Mouse (Mus musculus) embryonic stem cell, embryonic (primary cell): ENCODE measurements around the gene Pnck.

Experiments used
- CTCF ChIA-PET, 4 experiments: fragments of 300-600 bp in 2 of 4; fragments of 350-600 bp in 2 of 4; sonication (Branson Sonifier 250); formaldehyde crosslinking; loops; one replicate each; lab custom pipeline; 2022; ENCODE audit warnings: inconsistent platforms in 2 of 4; lab: Charles Lee
- POLR2A ChIA-PET, 4 experiments: fragments of 300-600 bp in 2 of 4; fragments of 350-600 bp in 2 of 4; sonication (Branson Sonifier 250); formaldehyde crosslinking; loops; one replicate each; lab custom pipeline; 2022; ENCODE audit warnings: antibody characterized with exemption in 4 of 4, inconsistent platforms in 1 of 4; lab: Charles Lee

Pnck gene

DNA sequence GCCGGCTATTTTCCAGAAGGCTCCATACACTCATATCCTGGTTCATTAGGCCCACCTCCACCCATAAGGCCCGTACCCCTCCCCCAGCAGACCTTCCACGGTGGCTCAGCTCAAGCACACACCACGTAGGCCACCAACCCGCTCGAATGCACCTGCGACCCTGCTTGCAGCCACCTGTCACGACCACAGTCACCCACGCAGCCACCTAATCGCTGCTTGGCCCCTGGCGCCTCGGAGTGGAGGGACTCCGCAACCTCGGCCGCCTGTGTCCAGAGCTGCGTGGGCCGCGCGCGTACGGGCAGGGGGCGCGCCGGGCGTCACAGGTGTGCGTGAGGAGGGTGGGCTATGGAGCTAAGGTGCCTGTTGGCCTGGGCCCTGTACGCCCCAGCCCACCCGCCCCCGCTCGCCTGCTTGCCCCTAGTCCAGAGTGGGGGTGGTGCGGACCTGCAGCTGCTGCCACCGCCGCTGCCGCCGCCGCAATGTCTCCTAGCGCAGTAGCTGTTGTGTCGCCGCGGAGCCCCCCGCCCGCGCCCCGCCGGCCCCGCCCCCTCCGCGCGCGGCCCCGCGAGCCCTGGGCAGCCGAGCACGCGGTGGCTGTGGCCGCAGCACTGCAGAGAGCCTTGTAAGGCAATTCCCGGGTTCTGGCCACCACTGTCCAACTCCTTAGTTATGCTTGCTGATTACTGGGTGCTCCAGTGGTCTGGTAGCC lies at the start of gene Pnck:
Pnck (minus strand) TSS at position 543 of the 709 bp plus-strand sequence.
- POLR2A ChIA-PET = interaction anchor here in 3 of 4 experiments (0.6 to 1.8 kb wide), 9 partner anchors 9 to 262 kb away, joined by 3 to 9 read pairs (median 3); partner anchors contain the start of genes Abcd1 (in 1 of the 3), Arhgap4 (in 1 of the 3), Bcap31 (in 1 of the 3) and Dusp9 (in 1 of the 3)
- CTCF ChIA-PET = interaction anchor here in 3 of 4 experiments (0.6 to 1.7 kb wide), 8 partner anchors 12 to 201 kb away, joined by 3 to 9 read pairs (median 4); partner anchors contain the start of gene Haus7 (in 1 of the 3)

DNA sequence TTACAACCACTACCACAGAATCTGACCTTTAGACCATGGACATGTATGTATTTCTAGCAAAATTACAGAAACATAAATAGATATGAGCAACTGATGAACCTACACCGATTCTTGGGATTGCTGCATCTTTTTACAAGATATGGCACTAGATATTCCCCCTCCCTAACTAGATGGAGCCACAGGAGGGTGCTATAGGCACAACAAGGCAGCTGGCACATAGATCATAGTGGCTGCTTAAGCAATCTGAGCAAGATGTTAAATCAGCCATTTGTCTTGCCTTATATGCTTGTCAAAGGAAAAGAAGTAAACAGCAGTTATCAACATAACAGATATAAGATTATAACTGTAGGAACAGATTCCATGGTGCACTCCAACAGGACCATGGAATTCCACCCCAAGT lies 40.6 kb upstream of the Pnck start:
- ChIA-PET CTCF (interaction anchor here in 2 of 4 experiments (0.5 to 1.4 kb wide), 2 partner anchors 10 to 15 kb away, joined by 3 to 5 read pairs; no protein-coding TSS in a partner anchor), POLR2A (interaction anchor here (0.6 to 3.1 kb wide), 8 partner anchors 10 to 188 kb away, joined by 3 to 12 read pairs (median 4); partner anchors contain the start of genes Bcap31 (in 2 of the 4) and Abcd1 (in 1 of the 4))

DNA sequence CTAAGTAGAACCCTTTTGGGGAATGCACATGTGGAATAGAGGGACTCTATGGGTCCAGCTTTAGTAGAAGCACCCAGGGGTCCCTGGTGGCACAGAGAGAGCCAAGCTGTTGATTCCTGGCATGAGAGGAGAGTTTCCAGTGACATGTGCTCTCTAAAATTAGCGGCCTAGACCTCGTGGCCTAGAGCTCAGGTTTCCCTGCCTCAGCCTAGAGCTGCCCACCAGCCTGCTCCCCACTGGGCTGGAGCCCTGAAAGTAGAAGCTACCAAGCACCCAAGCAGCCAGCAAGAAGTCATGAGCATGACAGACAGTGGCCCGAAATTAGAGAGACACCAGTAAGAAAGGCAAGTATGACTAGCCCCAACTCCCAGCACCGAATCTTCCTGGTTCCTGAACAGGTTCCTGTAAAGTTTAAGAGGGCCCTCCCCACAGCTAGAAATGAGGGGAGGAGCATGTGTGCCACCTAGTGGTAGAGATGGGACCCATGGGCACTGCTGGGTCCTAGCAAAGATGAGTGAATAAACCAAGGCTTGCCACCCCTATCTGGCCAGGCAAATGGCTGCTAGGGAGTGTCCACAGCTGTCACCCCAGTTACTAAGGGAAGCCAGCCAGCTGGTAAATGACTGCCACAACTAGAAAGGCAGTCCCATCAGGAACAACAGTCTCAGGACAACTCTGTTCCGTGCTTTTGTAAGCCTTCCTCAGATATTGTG lies 31.2 kb upstream of the Pnck start:
- POLR2A ChIA-PET = interaction anchor here in 3 of 4 experiments (0.8 to 4.0 kb wide), 22 partner anchors 10 to 315 kb away, joined by 3 to 26 read pairs (median 3); partner anchors contain the start of genes Abcd1 (in 1 of the 3), Bcap31 (in 1 of the 3), Haus7 (in 1 of the 3) and Idh3g (in 1 of the 3)
- CTCF ChIA-PET = interaction anchor here (0.6 to 1.9 kb wide), 15 partner anchors 9 to 1836 kb away, joined by 3 to 20 read pairs (median 4); partner anchors contain the start of genes Abcd1 (in 1 of the 4), Bcap31 (in 1 of the 4) and Renbp (in 1 of the 4)

DNA sequence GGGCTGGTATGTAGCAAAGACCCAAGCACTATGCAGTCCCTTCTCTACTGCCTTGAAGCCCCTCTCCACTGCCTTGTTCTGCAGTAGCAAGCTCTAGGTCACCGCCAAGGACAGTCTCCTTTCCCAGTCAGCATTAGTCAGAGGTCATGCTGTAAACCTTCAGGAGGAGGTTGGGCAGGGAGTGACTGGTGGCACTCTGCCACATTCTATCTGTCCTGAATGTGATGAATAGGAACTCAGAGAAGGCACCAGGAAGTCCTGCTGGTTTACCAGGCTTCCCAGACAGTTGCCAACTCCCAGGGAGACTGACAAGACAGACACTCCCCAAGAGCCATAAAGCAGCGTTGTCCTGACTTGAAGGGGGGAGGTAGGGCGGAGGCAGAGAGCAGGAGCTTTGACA lies 25.7 kb upstream of the Pnck start:
- POLR2A ChIA-PET = interaction anchor here in 3 of 4 experiments (1.2 to 1.9 kb wide), 14 partner anchors 9 to 245 kb away, joined by 3 to 14 read pairs (median 6); partner anchors contain the start of genes Abcd1 (in 3 of the 3), Bcap31 (in 3 of the 3) and Renbp (in 1 of the 3)
- CTCF ChIA-PET = interaction anchor here in 1 of 4 experiments (1.2 to 1.6 kb wide), 3 partner anchors 14 to 632 kb away, joined by 3 to 5 read pairs (median 5); no protein-coding TSS in a partner anchor

DNA sequence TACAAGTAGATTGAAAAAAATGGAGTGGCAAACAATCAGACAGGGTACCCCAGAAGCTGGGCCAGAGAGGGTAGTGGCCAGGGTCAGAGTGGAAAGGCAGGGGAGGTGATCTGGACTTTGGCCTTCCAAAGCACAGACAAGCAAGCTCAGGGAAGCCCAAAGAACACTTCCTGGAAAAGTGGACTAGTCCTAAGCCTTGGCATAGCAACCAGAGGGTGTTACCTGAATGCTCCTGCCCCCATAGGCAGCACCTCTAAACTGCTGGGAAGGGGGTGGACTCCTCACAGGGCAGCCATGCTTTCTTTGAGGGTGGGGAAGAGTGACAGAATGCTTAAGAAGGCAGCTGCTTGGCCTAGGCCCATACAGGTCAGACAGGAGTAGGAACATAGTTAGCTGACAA lies 25.1 kb upstream of the Pnck start:
- ChIA-PET POLR2A (interaction anchor here (0.9 to 1.9 kb wide), 17 partner anchors 10 to 585 kb away, joined by 3 to 14 read pairs (median 5); partner anchors contain the start of genes Abcd1 (in 3 of the 4), Bcap31 (in 3 of the 4), Renbp (in 1 of the 4) and Rpl10 (in 1 of the 4)), CTCF (interaction anchor here in 1 of 4 experiments (0.8 to 1.6 kb wide), 5 partner anchors 13 to 631 kb away, joined by 3 to 7 read pairs (median 5); no protein-coding TSS in a partner anchor)

DNA sequence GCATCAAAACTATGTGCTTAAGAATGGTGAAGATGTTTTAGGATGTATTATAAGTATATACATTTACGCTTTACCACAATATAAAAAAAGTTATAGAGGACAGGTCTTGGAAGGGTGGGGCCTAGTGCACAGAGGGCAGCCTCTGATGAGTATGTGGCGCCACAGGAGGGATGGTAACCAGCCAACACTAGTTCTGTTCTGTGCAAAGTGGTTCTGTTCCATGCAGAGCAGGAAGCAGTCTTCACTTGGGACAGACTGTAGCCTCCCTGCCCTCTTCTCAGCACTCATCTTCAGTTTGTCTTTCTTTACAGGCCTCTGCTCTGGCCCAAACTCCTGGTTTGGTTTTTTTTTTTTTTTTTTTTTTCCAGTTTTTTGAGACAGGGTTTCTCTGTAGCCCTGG lies 24.2 kb upstream of the Pnck start:
- POLR2A ChIA-PET = interaction anchor here (0.6 to 2.4 kb wide), 9 partner anchors 9 to 586 kb away, joined by 3 to 14 read pairs (median 4); partner anchors contain the start of genes Abcd1 (in 1 of the 4), Bcap31 (in 1 of the 4) and Rpl10 (in 1 of the 4)

DNA sequence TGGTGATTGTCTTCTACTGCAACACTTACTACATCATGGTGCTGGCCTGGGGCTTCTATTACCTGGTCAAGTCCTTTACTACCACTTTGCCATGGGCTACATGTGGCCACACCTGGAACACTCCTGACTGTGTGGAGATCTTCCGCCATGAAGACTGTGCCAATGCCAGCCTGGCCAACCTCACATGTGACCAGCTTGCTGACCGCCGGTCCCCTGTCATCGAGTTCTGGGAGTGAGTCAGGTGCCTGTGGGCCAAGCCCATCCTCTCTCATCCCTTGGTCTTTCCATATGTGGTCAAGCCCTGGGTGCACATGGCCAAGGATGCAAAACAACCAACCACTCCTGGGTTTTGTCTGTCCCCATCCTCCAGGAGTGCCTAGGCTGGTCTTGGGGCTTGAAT lies 16.8 kb upstream of the Pnck start:
- ChIA-PET CTCF (interaction anchor here in 2 of 4 experiments (1.0 to 1.1 kb wide), 2 partner anchors 14 to 100 kb away, joined by 3 read pairs; no protein-coding TSS in a partner anchor), POLR2A (interaction anchor here in 3 of 4 experiments (0.7 to 2.9 kb wide), 5 partner anchors 11 to 254 kb away, joined by 3 to 12 read pairs (median 3); partner anchors contain the start of gene Renbp (in 1 of the 3))

More for the DNA sequence above, 24.2 kb upstream of the Pnck start:
- CTCF ChIA-PET = interaction anchor here in 1 of 4 experiments (0.8 to 1.1 kb wide), 2 partner anchors 24 to 61 kb away, joined by 3 to 7 read pairs; no protein-coding TSS in a partner anchor

DNA sequence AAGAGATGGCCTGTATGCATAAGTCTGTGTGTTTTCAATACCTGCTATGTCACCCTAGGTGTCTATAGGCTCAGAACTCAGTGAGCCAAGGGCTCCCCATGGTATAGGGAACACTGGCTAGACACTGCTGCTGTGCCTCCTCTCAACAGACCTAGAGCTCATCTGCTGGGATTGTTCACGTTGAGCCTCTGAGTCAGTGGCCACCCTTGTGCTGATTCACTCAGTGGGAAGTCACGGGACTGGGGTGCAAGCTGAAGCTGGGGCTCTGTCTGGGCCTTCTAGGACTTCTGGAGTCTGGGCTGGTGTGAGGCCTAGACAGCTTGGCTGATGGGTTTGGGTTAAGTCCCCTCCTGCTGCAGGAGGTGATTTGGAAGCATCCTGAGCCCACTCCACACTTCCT lies 15.3 kb upstream of the Pnck start:
- ChIA-PET CTCF (no interaction called here), POLR2A (interaction anchor here (0.5 to 2.9 kb wide), 13 partner anchors 8 to 410 kb away, joined by 3 to 12 read pairs (median 4); partner anchors contain the start of genes Abcd1 (in 2 of the 4), Bcap31 (in 2 of the 4), Renbp (in 1 of the 4) and Xlr3c (in 1 of the 4))

DNA sequence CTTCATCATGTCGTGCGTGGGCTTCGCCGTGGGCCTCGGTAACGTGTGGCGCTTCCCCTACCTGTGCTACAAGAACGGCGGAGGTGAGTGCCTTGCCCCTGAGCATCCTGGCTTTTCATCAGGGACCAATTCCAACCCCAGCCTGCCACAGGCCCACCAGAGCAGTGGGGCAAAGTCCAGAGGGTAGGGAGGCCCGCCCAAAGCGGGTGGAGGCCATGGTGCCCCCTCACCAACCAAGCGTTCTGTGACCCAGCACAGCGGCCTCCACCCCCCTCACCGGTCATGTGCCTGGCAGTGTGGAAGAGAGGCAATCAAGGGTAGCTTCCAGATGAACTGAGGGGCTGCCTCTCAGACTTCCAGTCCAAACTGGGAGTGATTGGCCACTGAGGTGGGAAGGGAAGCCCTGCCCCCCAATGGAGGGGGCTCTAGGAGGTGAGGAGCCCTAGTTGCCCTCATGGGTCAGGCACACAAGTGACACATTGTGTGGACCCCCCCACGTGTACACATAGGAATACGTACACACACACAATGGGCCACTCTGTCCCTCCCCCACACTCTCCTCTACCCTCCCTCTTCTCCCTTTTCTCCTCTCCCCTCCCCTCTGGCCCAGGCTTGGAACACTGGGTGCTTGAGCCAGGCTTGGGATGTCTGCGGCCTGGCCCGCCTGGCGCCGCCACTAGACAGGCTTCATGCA lies 14.2 kb upstream of the Pnck start:
- ChIA-PET CTCF (interaction anchor here in 1 of 4 experiments (1.0 kb wide), 1 partner anchor 42 kb away, joined by 3 read pairs; the partner anchor contains the start of gene Bcap31), POLR2A (interaction anchor here in 3 of 4 experiments (0.7 to 2.9 kb wide), 11 partner anchors 9 to 241 kb away, joined by 3 to 12 read pairs (median 5); partner anchors contain the start of genes Abcd1 (in 1 of the 3) and Bcap31 (in 1 of the 3))

DNA sequence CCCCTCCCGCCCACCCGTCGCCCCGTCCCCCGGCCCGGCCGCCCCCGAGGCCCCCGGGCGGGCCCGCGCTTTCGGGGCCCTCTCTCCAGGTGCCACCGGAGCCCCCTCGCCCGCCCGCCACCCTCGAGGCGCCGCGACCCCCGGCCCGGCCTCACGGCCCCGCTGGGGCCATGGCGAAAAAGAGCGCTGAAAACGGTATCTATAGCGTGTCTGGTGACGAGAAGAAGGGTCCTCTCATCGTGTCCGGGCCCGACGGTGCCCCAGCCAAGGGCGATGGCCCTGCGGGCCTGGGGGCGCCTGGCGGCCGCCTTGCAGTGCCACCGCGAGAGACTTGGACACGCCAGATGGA lies 13.7 kb upstream of the Pnck start:
- ChIA-PET CTCF (no interaction called here), POLR2A (interaction anchor here in 1 of 4 experiments (1.4 to 2.9 kb wide), 4 partner anchors 9 to 242 kb away, joined by 5 to 12 read pairs (median 7); no protein-coding TSS in a partner anchor)

DNA sequence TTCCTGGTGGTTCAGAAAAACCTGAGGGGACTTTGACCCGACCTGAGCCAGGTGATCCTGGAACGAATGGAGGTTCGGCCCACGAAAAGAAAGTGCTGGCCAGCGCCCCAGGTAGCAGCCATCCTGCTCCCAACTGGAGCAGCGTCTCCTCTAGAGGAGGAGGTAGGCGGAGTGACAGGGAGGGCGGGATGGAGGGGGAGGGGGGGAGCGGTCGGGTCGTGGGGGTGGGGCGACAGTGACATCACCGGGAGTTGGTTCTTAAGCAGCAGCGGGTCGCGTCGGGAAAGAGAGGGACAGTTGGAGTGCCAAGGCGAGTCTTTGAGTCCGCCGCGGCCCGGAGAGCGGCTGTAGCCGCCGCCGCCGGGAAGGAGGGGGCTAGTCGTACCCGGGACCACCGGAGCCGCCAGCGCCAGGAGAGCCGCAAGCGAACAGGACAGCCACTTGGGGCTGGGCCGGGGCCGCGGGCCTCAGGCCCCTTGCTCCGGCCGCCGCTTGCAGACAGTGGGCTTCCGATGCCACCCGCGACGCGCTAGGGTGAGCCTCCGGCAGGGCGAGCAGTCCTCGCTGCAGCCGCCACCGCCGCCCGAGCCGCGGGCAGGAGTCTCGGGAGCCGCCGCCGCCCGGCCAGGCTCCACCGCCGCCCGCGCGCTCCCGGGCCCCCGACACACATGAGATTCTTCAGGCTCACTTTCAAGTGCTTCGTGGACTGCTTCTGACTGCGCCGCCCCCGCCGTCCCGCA lies 13.1 kb upstream of the Pnck start, which contains the start of gene Slc6a8:
Slc6a8 (plus strand) TSS at position 272 of the 740 bp plus-strand sequence.
- POLR2A ChIA-PET = interaction anchor here in 3 of 4 experiments (0.9 to 3.9 kb wide), 17 partner anchors 9 to 668 kb away, joined by 3 to 38 read pairs (median 6); partner anchors contain the start of genes Abcd1 (in 1 of the 3), Bcap31 (in 1 of the 3), Idh3g (in 1 of the 3) and Srpk3 (in 1 of the 3)
- CTCF ChIA-PET = interaction anchor here (0.9 to 1.4 kb wide), 14 partner anchors 8 to 222 kb away, joined by 3 to 20 read pairs (median 6); partner anchors contain the start of genes Abcd1 (in 1 of the 4), Bcap31 (in 1 of the 4), Haus7 (in 1 of the 4) and L1cam (in 1 of the 4)

DNA sequence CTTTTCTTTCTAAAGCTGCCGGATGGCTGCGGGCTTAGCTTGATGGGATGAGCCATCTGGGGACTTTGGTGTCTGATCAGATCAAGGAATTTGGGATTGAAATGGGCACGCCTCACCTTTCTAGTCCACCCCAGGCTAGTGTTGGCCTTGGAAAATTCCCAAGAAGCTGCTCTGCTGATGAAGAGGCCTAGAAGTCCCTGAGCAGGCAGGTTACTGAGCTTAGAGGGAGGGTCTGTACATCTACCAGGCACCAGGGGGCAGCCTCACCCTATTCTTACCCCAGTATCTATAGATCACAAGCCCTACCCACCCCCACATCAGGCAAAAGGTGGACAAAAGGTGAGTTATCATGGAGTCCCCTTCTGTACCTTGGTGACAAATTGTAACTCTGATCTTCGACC lies 12.1 kb upstream of the Pnck start:
- POLR2A ChIA-PET = interaction anchor here (0.5 to 3.9 kb wide), 60 partner anchors 9 to 1119 kb away, joined by 3 to 38 read pairs (median 4); partner anchors contain the start of genes Abcd1 (in 4 of the 4), Bcap31 (in 4 of the 4), Haus7 (in 2 of the 4) and Arhgap4 (in 1 of the 4)
- CTCF ChIA-PET = interaction anchor here (0.5 to 1.4 kb wide), 41 partner anchors 9 to 618 kb away, joined by 3 to 20 read pairs (median 4); partner anchors contain the start of genes Abcd1 (in 2 of the 4), Bcap31 (in 2 of the 4), Haus7 (in 2 of the 4) and Avpr2 (in 1 of the 4)

DNA sequence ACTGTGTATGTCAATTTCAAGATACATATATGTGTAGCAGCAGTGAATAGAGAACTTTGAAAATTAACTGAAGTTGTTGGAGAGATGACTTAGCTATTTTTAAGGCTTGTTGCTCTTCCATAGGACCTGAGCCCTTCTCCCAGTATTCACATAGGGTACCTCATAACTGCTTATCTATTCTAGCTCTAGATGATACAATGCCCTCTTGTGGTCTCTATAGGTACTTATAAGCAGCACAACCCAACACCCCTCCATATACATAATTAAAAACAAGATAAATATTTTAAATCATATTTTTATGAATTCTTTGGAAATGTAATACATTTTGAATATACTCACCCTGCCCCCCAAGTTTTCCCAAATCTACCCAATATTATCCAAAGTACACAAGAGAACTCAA lies 3.2 kb upstream of the Pnck start:
- ChIA-PET POLR2A (interaction anchor here in 1 of 4 experiments (1.4 kb wide), 1 partner anchor 53 kb away, joined by 3 read pairs; the partner anchor contains the start of genes Abcd1 and Bcap31), CTCF (interaction anchor here in 3 of 4 experiments (0.6 to 1.4 kb wide), 6 partner anchors 9 to 609 kb away, joined by 3 to 4 read pairs (median 3); partner anchors contain the start of gene Abcd1 (in 1 of the 3))

DNA sequence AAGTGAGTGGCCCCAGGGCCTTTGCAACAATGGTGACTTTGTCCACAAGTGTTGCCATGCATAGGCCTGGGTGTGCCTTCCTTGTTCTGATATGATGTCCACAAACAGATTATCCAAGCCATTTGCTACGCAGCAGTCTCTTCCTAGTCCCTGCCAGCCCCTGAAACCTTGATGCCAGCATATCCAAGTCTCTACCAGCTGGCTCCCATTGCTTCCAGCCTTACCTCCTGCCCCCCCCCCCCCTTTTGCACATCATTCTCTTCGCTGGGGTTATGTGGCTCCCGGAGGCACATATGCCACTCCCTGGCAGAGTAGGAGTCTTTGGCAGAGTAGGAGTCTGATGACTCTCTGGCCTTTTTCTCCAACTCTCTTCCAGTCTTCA lies 358 bp upstream of the Pnck start:
- ChIA-PET CTCF (interaction anchor here in 3 of 4 experiments (0.6 to 1.7 kb wide), 7 partner anchors 12 to 201 kb away, joined by 3 to 9 read pairs (median 5); partner anchors contain the start of gene Haus7 (in 1 of the 3)), POLR2A (interaction anchor here in 3 of 4 experiments (0.6 to 1.8 kb wide), 6 partner anchors 10 to 761 kb away, joined by 3 to 5 read pairs (median 3); partner anchors contain the start of genes Abcd1 (in 1 of the 3), Arhgap4 (in 1 of the 3), Bcap31 (in 1 of the 3) and Naa10 (in 1 of the 3))
